Mouse (Mus musculus): Measurements from ENCODE around the gene Plekho1. TPM values are rescaled to one million over a fixed set of nuclear protein-coding genes. Genes with fewer than 3 reads are reported as not detected.

The Plekho1 gene
- polyA plus RNA-seq, 1 experiment: not detected

- H3K4me1 ChIP-seq (ENCODE audit: control insufficient read depth, insufficient read depth, low read length): peaks cover 2% of the 10 kb centered on the region; the same call in 1 of the 2 replicates
- H3K4me3 ChIP-seq (ENCODE audit: insufficient read depth, low read depth, low read length): no peak overlapping the region
- TF ChIP-seq CTCF (IDR thresholded peaks at IDR 0.05; ENCODE audit: insufficient read depth, low read depth, low read length): no peak
- no peak for TF ChIP-seq POLR2A (IDR thresholded peaks at IDR 0.05; ENCODE audit: insufficient read depth, low read depth, low read length)
- no peak overlapping the region for H3K27ac ChIP-seq (ENCODE audit: insufficient read depth, low read depth, low read length)
- WGBS: 79% methylated on average over 4 of the region's 4 CpGs
These were observed 37.2 kb upstream of the Plekho1 start for GRCm38 (mm10) chr3:96033046-96033445.

GRCm38 (mm10) chr3:96032652-96033017 is 36.8 kb upstream of the Plekho1 start:
- Histone ChIP-seq H3K27ac (ENCODE audit: insufficient read depth, low read depth, low read length) (no peak overlapping the region), H3K4me3 (ENCODE audit: insufficient read depth, low read depth, low read length) (no peak overlapping the region), H3K4me1 (ENCODE audit: control insufficient read depth, insufficient read depth, low read length) (peaks cover 2% of the 10 kb centered on the region; the same call in 1 of the 2 replicates)
- 93% methylated on average over 6 of the region's 6 CpGs for WGBS
- no peak for TF ChIP-seq CTCF (IDR thresholded peaks at IDR 0.05; ENCODE audit: insufficient read depth, low read depth, low read length)
- no peak for TF ChIP-seq POLR2A (IDR thresholded peaks at IDR 0.05; ENCODE audit: insufficient read depth, low read depth, low read length)

- Histone ChIP-seq H3K27ac (ENCODE audit: insufficient read depth, low read depth, low read length) (no peak overlapping the region), H3K4me1 (ENCODE audit: control insufficient read depth, insufficient read depth, low read length) (peaks cover 2% of the 10 kb centered on the region; the same call in 1 of the 2 replicates), H3K4me3 (ENCODE audit: insufficient read depth, low read depth, low read length) (no peak overlapping the region)
- WGBS: 78% methylated on average over 6 of the region's 6 CpGs
- no peak for TF ChIP-seq CTCF (IDR thresholded peaks at IDR 0.05; ENCODE audit: insufficient read depth, low read depth, low read length)
These were observed 36.3 kb upstream of the Plekho1 start for GRCm38 (mm10) chr3:96031991-96032651.

GRCm38 (mm10) chr3:96029766-96030165 is 34.0 kb upstream of the Plekho1 start:
- H3K4me3 ChIP-seq (ENCODE audit: insufficient read depth, low read depth, low read length): no peak overlapping the region
- 88% methylated on average over 11 of the region's 11 CpGs for WGBS
- TF ChIP-seq POLR2A (IDR thresholded peaks at IDR 0.05; ENCODE audit: insufficient read depth, low read depth, low read length): no peak
- no peak for TF ChIP-seq CTCF (IDR thresholded peaks at IDR 0.05; ENCODE audit: insufficient read depth, low read depth, low read length)
- H3K4me1 ChIP-seq (ENCODE audit: control insufficient read depth, insufficient read depth, low read length): peaks cover 2% of the 10 kb centered on the region; the same call in 1 of the 2 replicates
- no peak overlapping the region for H3K27ac ChIP-seq (ENCODE audit: insufficient read depth, low read depth, low read length)

GRCm38 (mm10) chr3:96029336-96029735 is 33.5 kb upstream of the Plekho1 start:
- peaks cover 2% of the 10 kb centered on the region; the same call in 1 of the 2 replicates for H3K4me1 ChIP-seq (ENCODE audit: control insufficient read depth, insufficient read depth, low read length)
- WGBS: 84% methylated on average over 3 of the region's 3 CpGs
- no peak overlapping the region for H3K4me3 ChIP-seq (ENCODE audit: insufficient read depth, low read depth, low read length)
- H3K27ac ChIP-seq (ENCODE audit: insufficient read depth, low read depth, low read length): no peak overlapping the region
- TF ChIP-seq POLR2A (IDR thresholded peaks at IDR 0.05; ENCODE audit: insufficient read depth, low read depth, low read length) (no peak), CTCF (IDR thresholded peaks at IDR 0.05; ENCODE audit: insufficient read depth, low read depth, low read length) (no peak)

- Histone ChIP-seq H3K27ac (ENCODE audit: insufficient read depth, low read depth, low read length) (peak overlapping the region; percentile 14; the same call in 1 of the 2 replicates), H3K4me3 (ENCODE audit: insufficient read depth, low read depth, low read length) (no peak overlapping the region), H3K4me1 (ENCODE audit: control insufficient read depth, insufficient read depth, low read length) (peaks cover 2% of the 10 kb centered on the region; the same call in 1 of the 2 replicates)
- 39% methylated on average over 1 of the region's 1 CpGs for WGBS
- TF ChIP-seq CTCF (IDR thresholded peaks at IDR 0.05; ENCODE audit: insufficient read depth, low read depth, low read length) (no peak), POLR2A (IDR thresholded peaks at IDR 0.05; ENCODE audit: insufficient read depth, low read depth, low read length) (no peak)
These were observed 32.1 kb upstream of the Plekho1 start for GRCm38 (mm10) chr3:96027875-96028274.

GRCm38 (mm10) chr3:96027145-96027544 is 31.3 kb upstream of the Plekho1 start:
- 85% methylated on average over 1 of the region's 1 CpGs for WGBS
- no peak for TF ChIP-seq CTCF (IDR thresholded peaks at IDR 0.05; ENCODE audit: insufficient read depth, low read depth, low read length)
- no peak for TF ChIP-seq POLR2A (IDR thresholded peaks at IDR 0.05; ENCODE audit: insufficient read depth, low read depth, low read length)
- Histone ChIP-seq H3K4me3 (ENCODE audit: insufficient read depth, low read depth, low read length) (no peak overlapping the region), H3K27ac (ENCODE audit: insufficient read depth, low read depth, low read length) (no peak overlapping the region), H3K4me1 (ENCODE audit: control insufficient read depth, insufficient read depth, low read length) (peaks cover 2% of the 10 kb centered on the region; the same call in 1 of the 2 replicates)

GRCm38 (mm10) chr3:96021421-96022128 is 25.8 kb upstream of the Plekho1 start:
- no peak overlapping the region for H3K4me3 ChIP-seq (ENCODE audit: insufficient read depth, low read depth, low read length)

GRCm38 (mm10) chr3:96020735-96021134 is 24.9 kb upstream of the Plekho1 start:
- WGBS: 83% methylated on average over 1 of the region's 1 CpGs
- TF ChIP-seq POLR2A (IDR thresholded peaks at IDR 0.05; ENCODE audit: insufficient read depth, low read depth, low read length): no peak
- no peak for TF ChIP-seq CTCF (IDR thresholded peaks at IDR 0.05; ENCODE audit: insufficient read depth, low read depth, low read length)
- H3K4me3 ChIP-seq (ENCODE audit: insufficient read depth, low read depth, low read length): no peak overlapping the region
- no peaks in the 10 kb centered on the region for H3K4me1 ChIP-seq (ENCODE audit: control insufficient read depth, insufficient read depth, low read length)
- H3K27ac ChIP-seq (ENCODE audit: insufficient read depth, low read depth, low read length): no peak overlapping the region

More at GRCm38 (mm10) chr3:96021421-96022128, 25.8 kb upstream of the Plekho1 start:
- H3K27ac ChIP-seq (ENCODE audit: insufficient read depth, low read depth, low read length): no peak overlapping the region
- WGBS: 80% methylated on average over 5 of the region's 5 CpGs
- H3K4me1 ChIP-seq (ENCODE audit: control insufficient read depth, insufficient read depth, low read length): no peaks in the 10 kb centered on the region
- TF ChIP-seq CTCF (IDR thresholded peaks at IDR 0.05; ENCODE audit: insufficient read depth, low read depth, low read length): no peak

Measured in olfactory bulb, adult 2 months (tissue).